Comparison of ENCODE assay signal across 8 mouse cellular contexts in genomic region chr12:101718755-101719150, GRCm38 (mm10). TPM values are rescaled to one million over a fixed set of nuclear protein-coding genes. Genes with fewer than 3 reads are reported as not detected.
DNase-seq lines count a peak whose midpoint lies in the region; ATAC-seq and TF ChIP-seq lines count a peak whose summit lies in the region.

No protein-coding gene starts in this region.

- 1% methylated on average over 9 of the region's 9 CpGs for WGBS in forebrain, embryonic 14.5 days
- WGBS in kidney, postnatal 0 days, result 2% methylated on average over 9 of the region's 9 CpGs
- 1% methylated on average over 9 of the region's 9 CpGs for WGBS in stomach, embryonic 15.5 days

- no peaks in the 10 kb centered on the region for H3K9me3 ChIP-seq in forebrain, embryonic 14.5 days (replicated peaks; ENCODE audit: control insufficient read depth, low read length)
- H3K9me3 ChIP-seq in kidney, postnatal 0 days (replicated peaks; ENCODE audit: low read length), result no peaks in the 10 kb centered on the region
- H3K9me3 ChIP-seq in stomach, embryonic 15.5 days, result no peaks in the 10 kb centered on the region

- TF ChIP-seq CTCF in kidney, postnatal 0 days (IDR thresholded peaks at IDR 0.05; ENCODE audit: low read depth), result no peak

- peak overlapping the region; percentile 59 for H3K4me3 ChIP-seq in forebrain, embryonic 14.5 days (ENCODE audit: low read depth, low read length)
- H3K4me3 ChIP-seq in kidney, postnatal 0 days (replicated peaks; ENCODE audit: low read depth, low read length), result peak overlapping the region; percentile 69
- H3K4me3 ChIP-seq in stomach, embryonic 15.5 days (replicated peaks), result peak overlapping the region; percentile 49

- peaks cover 4% of the 10 kb centered on the region; the same call in 1 of the 2 replicates for H3K27me3 ChIP-seq in forebrain, embryonic 14.5 days (replicated peaks; ENCODE audit: control insufficient read depth, insufficient read depth, low read length)
- H3K27me3 ChIP-seq in kidney, postnatal 0 days (ENCODE audit: insufficient read depth, low read length), result peaks cover 4% of the 10 kb centered on the region; the same call in 1 of the 2 replicates
- 0 out of 2 replicates have a peak, but pooled peaks cover 3% of the 10 kb centered on the region for H3K27me3 ChIP-seq in stomach, embryonic 15.5 days (replicated peaks)

- no peak overlapping the region for H3K9ac ChIP-seq in forebrain, embryonic 14.5 days (ENCODE audit: low read length)
- H3K9ac ChIP-seq in kidney, postnatal 0 days (ENCODE audit: low read depth, low read length), result peak overlapping the region; percentile 39; the same call in 1 of the 2 replicates
- no peak overlapping the region for H3K9ac ChIP-seq in stomach, embryonic 15.5 days

- intact Hi-C loops in left cerebral cortex, postnatal 36 days (cut with DNase I), result no loop called here

- peak overlapping the region; percentile 98 for H3K4me2 ChIP-seq in forebrain, embryonic 14.5 days (ENCODE audit: low read length)
- peak overlapping the region; percentile 99 for H3K4me2 ChIP-seq in kidney, postnatal 0 days (ENCODE audit: low read length)
- H3K4me2 ChIP-seq in stomach, embryonic 15.5 days, result peak overlapping the region; percentile 77

- no peaks in the 10 kb centered on the region for H3K36me3 ChIP-seq in forebrain, embryonic 14.5 days (ENCODE audit: control insufficient read depth, insufficient read depth, low read length)
- no peaks in the 10 kb centered on the region for H3K36me3 ChIP-seq in kidney, postnatal 0 days (ENCODE audit: insufficient read depth, low read length)
- H3K36me3 ChIP-seq in stomach, embryonic 15.5 days, result no peaks in the 10 kb centered on the region

- no peak overlapping the region for H3K27ac ChIP-seq in forebrain, embryonic 14.5 days (ENCODE audit: low read depth, low read length)
- no peak overlapping the region for H3K27ac ChIP-seq in kidney, postnatal 0 days
- H3K27ac ChIP-seq in stomach, embryonic 15.5 days, result no peak overlapping the region

- peak; percentile 26 for DNase-seq in urinary bladder, postnatal 14 days (ENCODE audit: low spot score)
- no peak for DNase-seq in urinary bladder, postnatal 25 days (ENCODE audit: low spot score)
- DNase-seq in forebrain, embryonic 14.5 days (ENCODE audit: low spot score), result peak; percentile 14
- DNase-seq in kidney, postnatal 0 days (ENCODE audit: low spot score), result no peak
- DNase-seq in lung, postnatal 25 days (ENCODE audit: low spot score), result peak; percentile 31
- DNase-seq in right cerebral cortex, postnatal 10 days (ENCODE audit: low spot score in 2 of 2), result no peak
- DNase-seq in left cerebral cortex, postnatal 36 days (ENCODE audit: low spot score in 2 of 2), result no peak

- peaks cover 3% of the 10 kb centered on the region; the same call in 1 of the 2 replicates for H3K4me1 ChIP-seq in forebrain, embryonic 14.5 days (ENCODE audit: control insufficient read depth, insufficient read depth, low read length)
- no peaks in the 10 kb centered on the region for H3K4me1 ChIP-seq in kidney, postnatal 0 days (replicated peaks; ENCODE audit: insufficient read depth, low read length)
- H3K4me1 ChIP-seq in stomach, embryonic 15.5 days, result no peaks in the 10 kb centered on the region

- ATAC-seq in forebrain, embryonic 14.5 days, result peak; percentile 83
- peak; percentile 77 for ATAC-seq in kidney, postnatal 0 days (replicated peaks; ENCODE audit: low FRiP score, low read depth)
- peak; percentile 67 for ATAC-seq in stomach, embryonic 15.5 days (ENCODE audit: insufficient read depth, low FRiP score, low read depth)

RNA-seq across cellular contexts. Expression of gene Tc2n, which starts 0.4 kb away (rescaled TPM):
- 0.05 and 0.06 TPM in 2 replicates for polyA plus RNA-seq in forebrain, embryonic 14.5 days (2014; fragmentation: Nextera tagmentation; extraction: Ambion mirVana)
- polyA plus RNA-seq in kidney, postnatal 0 days (2015; fragmentation: Nextera tagmentation; extraction: Ambion mirVana), result 0.37 and 0.58 TPM in 2 replicates
- 4.1 and 4.8 TPM in 2 replicates for polyA plus RNA-seq in stomach, embryonic 15.5 days (2015; fragmentation: Nextera tagmentation; extraction: Ambion mirVana)
- total RNA-seq in left cerebral cortex, postnatal 36 days (2021), result under 1 TPM; 0.20 to 0.30 TPM

Comparison
In these comparisons a context has a peak if more than half of its experiments do, and no peak if none do; other contexts are left out.
1. DNase-seq: peak in urinary bladder, postnatal 14 days (single experiment), forebrain, embryonic 14.5 days (single experiment) and lung, postnatal 25 days (single experiment); none in urinary bladder, postnatal 25 days (single experiment), kidney, postnatal 0 days (single experiment), right cerebral cortex, postnatal 10 days (0 of 2) and left cerebral cortex, postnatal 36 days (0 of 2).
2. Peak in every context shown above with its lines, with median percentiles within 50 percentile points of each other: ATAC-seq, H3K4me2 ChIP-seq and H3K4me3 ChIP-seq.